Mouse (Mus musculus) left cerebral cortex, postnatal 36 days (tissue): ENCODE measurements at regions not wholly inside any gene's neighbourhood (a gene's known extent, or its start where the extent isn't known, plus 50 kb on each side); places are given as distances from the start of the nearest gene placed in this dataset.
A peak's percentile ranks its signal among the peaks of the same experiment; 100 is the strongest.
"Not testable (repeated sequence)": the region's sequence is repeated elsewhere in the genome, so short reads cannot be mapped to it uniquely, and the experiment has no call there.

Experiments
- DNase-seq, 2 experiments: peaks; one replicate each; pipeline ENCODE4 v3.0.0; 2021 to 2022; ENCODE audit warnings: low spot score in 2 of 2, mixed read lengths in 1 of 2
- intact Hi-C: fragments of 180-260 bp; cut with DNase I; formaldehyde crosslinking; loops from one replicate; pipeline ENCODE4 v1.15.1; 2025

- no peak for DNase-seq
Observed at GRCm38 (mm10) chr14:108828668-108829067, 85.3 kb downstream of the Slitrk1 start.

GRCm38 (mm10) chr14:108821539-108821938 lies 92.4 kb downstream of the Slitrk1 start:
- no peak for DNase-seq

More at GRCm38 (mm10) chr14:108828668-108829067, 85.3 kb downstream of the Slitrk1 start:
- intact Hi-C loops = no loop called here

GRCm38 (mm10) chr14:108819370-108819769 lies 94.6 kb downstream of the Slitrk1 start:
- no peak for DNase-seq
- intact Hi-C loops = no loop called here

More at GRCm38 (mm10) chr14:108821539-108821938, 92.4 kb downstream of the Slitrk1 start:
- intact Hi-C loops = no loop called here

- intact Hi-C loops = loop anchor here (10.0 kb wide), 1 partner anchor 109 kb away; the partner anchor contains the start of gene Slitrk1
Observed at GRCm38 (mm10) chr14:108805394-108805982, 108.5 kb downstream of the Slitrk1 start.

GRCm38 (mm10) chr14:108798884-108799283 lies 115.1 kb downstream of the Slitrk1 start:
- intact Hi-C loops = no loop called here
- no peak for DNase-seq

More at GRCm38 (mm10) chr14:108805394-108805982, 108.5 kb downstream of the Slitrk1 start:
- DNase-seq = peak; percentile 18 to 28

- DNase-seq = no peak
- intact Hi-C loops = no loop called here
Observed at GRCm38 (mm10) chr14:108792445-108792844, 121.5 kb downstream of the Slitrk1 start.

- peak; percentile 49 to 60 for DNase-seq
- intact Hi-C loops = no loop called here
Observed at GRCm38 (mm10) chr14:108791296-108791695, 122.7 kb downstream of the Slitrk1 start.

GRCm38 (mm10) chr14:108748730-108749129 lies 165.2 kb downstream of the Slitrk1 start:
- DNase-seq = no peak
- intact Hi-C loops = no loop called here

GRCm38 (mm10) chr14:108711811-108712210 lies 202.1 kb downstream of the Slitrk1 start:
- intact Hi-C loops = no loop called here

GRCm38 (mm10) chr14:108709101-108709631 lies 204.8 kb downstream of the Slitrk1 start:
- DNase-seq = no peak
- intact Hi-C loops = no loop called here

More at GRCm38 (mm10) chr14:108711811-108712210, 202.1 kb downstream of the Slitrk1 start:
- no peak for DNase-seq

- DNase-seq, intact Hi-C loops: not testable (repeated sequence)
Observed at GRCm38 (mm10) chr14:108704662-108705061, 209.3 kb downstream of the Slitrk1 start.

- DNase-seq = no peak
- intact Hi-C loops = no loop called here
Observed at GRCm38 (mm10) chr14:108664864-108665263, 249.1 kb downstream of the Slitrk1 start.

- intact Hi-C loops = no loop called here
- DNase-seq = no peak
Observed at GRCm38 (mm10) chr14:108638291-108638690, 275.7 kb downstream of the Slitrk1 start.

- intact Hi-C loops = no loop called here
- no peak for DNase-seq
Observed at GRCm38 (mm10) chr14:108635266-108635665, 278.7 kb downstream of the Slitrk1 start.

- DNase-seq = no peak
- intact Hi-C loops = no loop called here
Observed at GRCm38 (mm10) chr14:108610028-108610427, 303.9 kb downstream of the Slitrk1 start.
